Mouse (Mus musculus): Measurements from ENCODE around the gene Prss35. TPM values are rescaled to one million over a fixed set of nuclear protein-coding genes. Genes with fewer than 3 reads are reported as not detected.

The Prss35 gene
- polyA plus RNA-seq (2014; fragmentation: Nextera tagmentation; extraction: Ambion mirVana) = 12.8 and 16.8 TPM in 2 replicates

DNA sequence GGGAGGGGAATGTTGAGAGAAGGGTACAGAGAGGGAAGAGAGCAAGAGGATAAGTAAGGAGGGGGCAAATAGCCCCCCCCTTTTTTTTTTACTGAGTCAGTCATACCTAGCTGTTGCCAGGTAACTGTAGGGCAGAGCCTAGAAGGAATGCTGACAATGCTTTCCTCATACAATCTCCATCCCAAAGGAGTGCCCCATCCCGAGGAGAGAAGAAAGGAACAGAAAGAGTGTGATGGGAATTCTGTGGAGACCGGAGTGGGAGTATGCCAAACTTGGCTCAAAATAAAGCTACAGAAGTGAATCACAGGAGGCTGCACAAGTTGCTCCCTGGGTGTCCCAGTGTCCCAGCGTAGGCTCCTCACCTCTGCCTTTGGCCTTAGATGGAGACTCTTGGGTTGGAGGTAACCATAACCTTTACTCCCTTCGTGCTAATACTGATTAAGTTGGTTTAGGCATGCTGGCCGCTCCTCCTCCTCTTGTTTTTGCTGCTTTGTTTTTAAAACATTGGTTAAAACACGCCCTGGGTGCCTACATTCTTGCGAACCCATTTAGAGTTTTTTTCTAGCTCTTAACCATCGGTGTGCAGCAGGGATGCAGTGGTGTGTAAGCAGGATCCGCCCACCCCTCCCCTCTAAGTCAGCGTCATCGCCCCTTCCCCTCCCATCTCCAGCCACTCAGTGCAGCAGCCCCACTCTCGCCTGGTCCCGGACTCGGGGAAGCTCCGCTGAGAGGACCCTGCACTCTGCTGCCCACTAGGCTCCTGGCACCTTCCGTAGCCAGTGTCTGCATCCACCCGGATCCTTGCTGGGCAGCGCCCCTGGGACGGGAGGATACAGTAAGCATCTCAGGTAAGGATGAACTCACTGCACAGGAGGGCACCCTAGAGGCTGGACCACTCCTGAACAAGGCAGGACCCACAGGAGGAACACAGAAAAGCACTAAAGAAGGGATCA is at the start of gene Prss35:
Gene Prss35, plus strand, starts transcription at position 691 of the 953 bp plus-strand sequence.
- H3K4me3 ChIP-seq (ENCODE audit: low read depth, low read length) = peak within 1 kb of the TSS; percentile 18
- H3K9ac ChIP-seq (ENCODE audit: low read depth, low read length) = 0 out of 2 replicates have a peak within 1 kb of the TSS, but pooled peaks have one; percentile 13
- no peaks in the 10 kb centered on the region for H3K27me3 ChIP-seq (ENCODE audit: control insufficient read depth, insufficient read depth, low read length)
- H3K4me2 ChIP-seq = peak within 1 kb of the TSS; percentile 65
- no peaks in the 10 kb centered on the region for H3K9me3 ChIP-seq (replicated peaks; ENCODE audit: control insufficient read depth, low read length)
- WGBS (ENCODE audit: insufficient replicate concordance) = 5% methylated on average over 19 of the region's 19 CpGs
- no peak within 1 kb of the TSS for H3K27ac ChIP-seq (ENCODE audit: low read depth, low read length)
- H3K4me1 ChIP-seq (ENCODE audit: control insufficient read depth, insufficient read depth, low read length) = no peaks in the 10 kb centered on the region
- no peaks in the 10 kb centered on the region for H3K36me3 ChIP-seq (ENCODE audit: control insufficient read depth, insufficient read depth, low read length)
- ATAC-seq (replicated peaks; ENCODE audit: insufficient number of reproducible peaks, low FRiP score, low TSS enrichment) = peak; percentile 74

DNA sequence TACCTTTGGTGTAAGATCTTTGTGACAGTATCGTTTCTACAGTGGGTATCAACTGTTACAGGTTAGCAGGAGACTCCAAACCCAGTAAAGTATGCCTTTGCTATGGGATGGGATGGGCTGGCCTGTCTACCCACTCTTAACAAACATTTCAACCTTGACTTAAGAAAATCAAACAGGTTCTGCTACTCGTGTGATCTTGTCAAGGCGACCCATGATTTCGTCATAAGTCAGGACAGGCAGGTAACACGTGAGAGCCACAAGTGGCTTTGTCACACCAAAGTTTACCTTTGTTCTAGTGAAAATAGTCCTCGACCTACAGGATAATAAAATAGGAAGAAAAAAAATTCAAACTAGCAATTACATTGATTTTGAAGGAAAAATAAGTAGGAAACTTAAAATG is 49.5 kb upstream of the Prss35 start:
- no peak overlapping the region for H3K27ac ChIP-seq (ENCODE audit: low read depth, low read length)
- H3K4me2 ChIP-seq = no peak overlapping the region
- peaks cover 3% of the 10 kb centered on the region; the same call in 1 of the 2 replicates for H3K4me1 ChIP-seq (ENCODE audit: control insufficient read depth, insufficient read depth, low read length)
- no peaks in the 10 kb centered on the region for H3K36me3 ChIP-seq (ENCODE audit: control insufficient read depth, insufficient read depth, low read length)
- H3K27me3 ChIP-seq (ENCODE audit: control insufficient read depth, insufficient read depth, low read length) = no peaks in the 10 kb centered on the region
- H3K9ac ChIP-seq (ENCODE audit: low read depth, low read length) = no peak overlapping the region
- H3K9me3 ChIP-seq (replicated peaks; ENCODE audit: control insufficient read depth, low read length) = no peaks in the 10 kb centered on the region
- ATAC-seq (replicated peaks; ENCODE audit: insufficient number of reproducible peaks, low FRiP score, low TSS enrichment) = no peak
- 90% methylated on average over 6 of the region's 6 CpGs for WGBS (ENCODE audit: insufficient replicate concordance)
- no peak overlapping the region for H3K4me3 ChIP-seq (ENCODE audit: low read depth, low read length)

DNA sequence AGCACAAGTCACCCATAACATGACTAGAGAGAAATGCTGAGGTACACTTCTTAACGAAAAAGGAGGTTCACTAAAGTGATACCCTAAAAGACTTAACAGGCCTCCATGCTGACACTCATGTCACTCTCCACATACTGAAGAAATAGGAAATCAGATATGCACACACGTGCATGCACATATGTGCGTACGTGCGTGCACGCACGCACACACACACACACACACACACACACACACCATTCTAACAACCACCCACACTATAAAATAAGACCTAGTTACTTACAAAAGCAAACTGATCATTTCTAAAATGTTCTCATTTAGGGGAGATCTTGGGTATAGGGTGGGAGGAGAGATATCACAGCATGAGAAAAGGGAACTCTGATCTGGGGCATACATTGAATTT is 48.8 kb upstream of the Prss35 start:
- Histone ChIP-seq H3K9ac (ENCODE audit: low read depth, low read length) (no peak overlapping the region), H3K27ac (ENCODE audit: low read depth, low read length) (no peak overlapping the region), H3K27me3 (ENCODE audit: control insufficient read depth, insufficient read depth, low read length) (no peaks in the 10 kb centered on the region), H3K36me3 (ENCODE audit: control insufficient read depth, insufficient read depth, low read length) (no peaks in the 10 kb centered on the region), H3K4me2 (peak overlapping the region; percentile 80), H3K9me3 (replicated peaks; ENCODE audit: control insufficient read depth, low read length) (no peaks in the 10 kb centered on the region), H3K4me1 (ENCODE audit: control insufficient read depth, insufficient read depth, low read length) (peaks cover 3% of the 10 kb centered on the region; the same call in 1 of the 2 replicates), H3K4me3 (ENCODE audit: low read depth, low read length) (peak overlapping the region; percentile 82; the same call in 1 of the 2 replicates)
- 90% methylated on average over 7 of the region's 7 CpGs for WGBS (ENCODE audit: insufficient replicate concordance)
- no peak for ATAC-seq (replicated peaks; ENCODE audit: insufficient number of reproducible peaks, low FRiP score, low TSS enrichment)

DNA sequence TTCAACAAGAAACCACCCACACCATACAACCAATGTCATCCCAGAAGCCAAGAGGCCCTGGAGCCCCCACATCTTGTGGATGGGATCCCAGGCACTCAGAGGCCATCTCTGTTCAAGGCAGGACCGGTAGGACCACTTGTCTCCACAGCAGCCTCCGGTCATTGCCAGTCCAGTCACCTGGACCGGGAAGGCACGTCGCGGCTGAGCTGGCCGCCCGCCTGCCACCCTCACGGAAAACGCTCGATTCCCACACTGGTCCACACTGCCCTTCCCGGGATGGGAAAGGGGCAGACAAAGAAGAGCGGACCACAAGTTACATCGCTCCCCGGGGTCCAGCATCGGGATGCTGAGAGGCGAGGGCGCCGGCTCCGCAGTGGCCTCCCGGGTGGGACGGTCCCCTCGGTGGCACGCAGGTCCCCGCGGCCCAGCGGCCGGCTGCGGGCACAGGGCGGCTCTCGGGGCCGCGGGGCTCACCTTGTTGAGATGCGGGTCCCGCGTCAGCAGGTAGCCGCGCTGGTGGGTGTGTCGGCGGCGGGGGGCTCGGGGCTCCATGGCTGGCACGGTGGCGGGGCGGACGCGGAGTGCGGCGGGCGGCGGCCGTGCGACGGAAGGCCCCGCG is 48.1 kb upstream of the Prss35 start:
- Histone ChIP-seq H3K27me3 (ENCODE audit: control insufficient read depth, insufficient read depth, low read length) (no peaks in the 10 kb centered on the region), H3K9ac (ENCODE audit: low read depth, low read length) (peak overlapping the region; percentile 87), H3K4me1 (ENCODE audit: control insufficient read depth, insufficient read depth, low read length) (peaks cover 3% of the 10 kb centered on the region; the same call in 1 of the 2 replicates), H3K36me3 (ENCODE audit: control insufficient read depth, insufficient read depth, low read length) (no peaks in the 10 kb centered on the region), H3K4me2 (peak overlapping the region; percentile 80), H3K4me3 (ENCODE audit: low read depth, low read length) (peak overlapping the region; percentile 82), H3K9me3 (replicated peaks; ENCODE audit: control insufficient read depth, low read length) (no peaks in the 10 kb centered on the region), H3K27ac (ENCODE audit: low read depth, low read length) (peak overlapping the region; percentile 59)
- WGBS (ENCODE audit: insufficient replicate concordance) = 2% methylated on average over 46 of the region's 56 CpGs
- ATAC-seq (replicated peaks; ENCODE audit: insufficient number of reproducible peaks, low FRiP score, low TSS enrichment) = peak; percentile 56

DNA sequence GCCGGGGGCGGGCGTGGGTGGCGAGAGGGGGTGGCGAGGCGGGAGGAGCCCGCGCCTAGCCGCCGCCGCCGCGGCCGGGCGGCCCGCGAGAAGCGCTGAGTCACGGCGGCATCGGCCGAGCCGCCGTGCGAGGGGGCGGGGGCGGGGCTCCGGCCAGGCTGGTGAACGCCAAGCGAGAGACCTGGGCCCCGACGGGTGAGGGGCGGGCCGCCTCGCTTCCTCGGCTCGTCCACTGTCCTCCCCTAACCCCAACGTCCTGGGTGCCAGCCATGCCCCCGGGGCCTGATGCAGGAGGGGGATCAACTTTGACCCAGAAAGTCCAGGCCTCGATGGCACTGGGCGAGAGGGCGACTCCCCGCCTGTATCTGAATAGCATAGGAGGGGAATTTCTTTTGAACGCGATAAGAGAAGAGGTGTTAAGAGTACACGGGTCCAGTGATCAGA is 47.6 kb upstream of the Prss35 start, which contains the start of gene Me1:
Gene Me1, minus strand, starts transcription at position 136 of the 444 bp plus-strand sequence.
- Histone ChIP-seq H3K27me3 (ENCODE audit: control insufficient read depth, insufficient read depth, low read length) (no peaks in the 10 kb centered on the region), H3K4me2 (peak within 1 kb of the TSS; percentile 80), H3K27ac (ENCODE audit: low read depth, low read length) (peak within 1 kb of the TSS; percentile 59), H3K36me3 (ENCODE audit: control insufficient read depth, insufficient read depth, low read length) (no peaks in the 10 kb centered on the region), H3K9ac (ENCODE audit: low read depth, low read length) (peak within 1 kb of the TSS; percentile 87), H3K4me3 (ENCODE audit: low read depth, low read length) (peak within 1 kb of the TSS; percentile 82), H3K4me1 (ENCODE audit: control insufficient read depth, insufficient read depth, low read length) (peaks cover 3% of the 10 kb centered on the region; the same call in 1 of the 2 replicates), H3K9me3 (replicated peaks; ENCODE audit: control insufficient read depth, low read length) (no peaks in the 10 kb centered on the region)
- peak; percentile 91 for ATAC-seq (replicated peaks; ENCODE audit: insufficient number of reproducible peaks, low FRiP score, low TSS enrichment)
- WGBS (ENCODE audit: insufficient replicate concordance) = 1% methylated on average over 31 of the region's 46 CpGs

DNA sequence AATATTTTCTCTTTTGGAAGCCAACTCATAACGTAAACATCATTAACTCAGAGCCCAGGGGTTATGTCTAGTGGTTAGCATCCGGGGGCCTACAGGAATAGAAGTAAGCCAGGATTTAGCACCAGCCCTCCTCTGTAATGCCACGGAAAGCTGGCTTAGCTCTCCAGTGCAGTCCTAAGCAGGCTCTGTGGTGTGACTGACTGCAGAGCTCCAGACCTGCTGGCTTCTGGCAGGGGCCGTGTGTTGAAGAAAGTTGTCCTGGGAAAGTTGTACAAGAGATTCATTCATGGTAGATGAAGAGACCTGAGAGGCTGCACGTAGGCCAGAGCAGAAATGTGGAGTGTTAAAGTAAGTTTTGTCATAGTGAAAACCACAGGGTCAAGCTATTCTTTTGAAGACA is 42.2 kb upstream of the Prss35 start:
- Histone ChIP-seq H3K4me3 (ENCODE audit: low read depth, low read length) (no peak overlapping the region), H3K4me1 (ENCODE audit: control insufficient read depth, insufficient read depth, low read length) (peaks cover 3% of the 10 kb centered on the region; the same call in 1 of the 2 replicates), H3K4me2 (no peak overlapping the region), H3K9me3 (replicated peaks; ENCODE audit: control insufficient read depth, low read length) (no peaks in the 10 kb centered on the region), H3K36me3 (ENCODE audit: control insufficient read depth, insufficient read depth, low read length) (no peaks in the 10 kb centered on the region), H3K27me3 (ENCODE audit: control insufficient read depth, insufficient read depth, low read length) (no peaks in the 10 kb centered on the region), H3K27ac (ENCODE audit: low read depth, low read length) (peak overlapping the region; percentile 74), H3K9ac (ENCODE audit: low read depth, low read length) (no peak overlapping the region)
- ATAC-seq (replicated peaks; ENCODE audit: insufficient number of reproducible peaks, low FRiP score, low TSS enrichment) = peak; percentile 65; the same call in 1 of the 2 replicates
- WGBS (ENCODE audit: insufficient replicate concordance) = 24% methylated on average over 5 of the region's 5 CpGs

DNA sequence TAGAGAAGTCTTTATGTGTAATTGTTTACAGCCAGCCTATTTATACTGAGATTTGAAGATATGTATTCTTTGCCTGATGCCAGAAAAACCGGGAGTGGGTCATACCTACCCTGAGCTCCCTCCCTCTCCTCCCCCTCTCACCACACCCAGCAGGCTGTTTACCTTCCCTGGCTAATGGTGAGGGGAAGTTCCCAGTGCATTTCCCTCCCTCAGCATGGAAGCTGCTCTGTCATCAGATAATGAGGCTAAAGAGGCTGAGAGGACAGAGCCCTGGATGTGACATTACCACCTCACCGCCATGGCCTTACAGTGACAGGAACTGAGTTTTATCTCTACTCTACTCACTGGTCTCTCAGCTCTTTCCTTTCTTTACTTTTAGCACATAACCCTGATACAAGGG is 41.6 kb upstream of the Prss35 start:
- Histone ChIP-seq H3K4me3 (ENCODE audit: low read depth, low read length) (no peak overlapping the region), H3K4me2 (no peak overlapping the region), H3K27ac (ENCODE audit: low read depth, low read length) (peak overlapping the region; percentile 70), H3K9ac (ENCODE audit: low read depth, low read length) (0 out of 2 replicates have a peak overlapping the region, but pooled peaks have one; percentile 22), H3K4me1 (ENCODE audit: control insufficient read depth, insufficient read depth, low read length) (peaks cover 3% of the 10 kb centered on the region; the same call in 1 of the 2 replicates), H3K36me3 (ENCODE audit: control insufficient read depth, insufficient read depth, low read length) (no peaks in the 10 kb centered on the region), H3K27me3 (ENCODE audit: control insufficient read depth, insufficient read depth, low read length) (no peaks in the 10 kb centered on the region), H3K9me3 (replicated peaks; ENCODE audit: control insufficient read depth, low read length) (no peaks in the 10 kb centered on the region)
- ATAC-seq (replicated peaks; ENCODE audit: insufficient number of reproducible peaks, low FRiP score, low TSS enrichment) = 0 out of 2 replicates have a peak, but pooled peaks have one; percentile 39
- 0% methylated on average over 2 of the region's 2 CpGs for WGBS (ENCODE audit: insufficient replicate concordance)

DNA sequence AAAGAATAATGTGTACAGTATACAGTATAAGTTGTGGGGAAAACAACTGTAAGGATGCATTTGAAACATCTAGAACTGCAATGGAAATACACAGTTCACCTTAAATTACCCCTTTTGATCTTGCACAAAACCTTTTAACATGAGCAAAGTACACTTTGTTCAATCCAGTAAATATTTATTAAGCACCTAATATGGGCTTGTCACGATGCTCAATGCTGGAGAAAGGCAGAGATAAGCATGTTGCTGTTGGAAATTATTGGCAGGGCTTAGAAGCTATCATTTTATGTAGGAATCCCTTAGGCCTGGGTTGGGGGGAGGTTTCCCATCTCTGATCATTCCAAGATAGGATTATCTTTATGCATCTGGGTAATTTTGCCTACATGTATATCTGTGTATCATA is 36.0 kb upstream of the Prss35 start:
- no peaks in the 10 kb centered on the region for H3K27me3 ChIP-seq (ENCODE audit: control insufficient read depth, insufficient read depth, low read length)
- no peak for ATAC-seq (replicated peaks; ENCODE audit: insufficient number of reproducible peaks, low FRiP score, low TSS enrichment)
- H3K9ac ChIP-seq (ENCODE audit: low read depth, low read length) = no peak overlapping the region
- no peaks in the 10 kb centered on the region for H3K36me3 ChIP-seq (ENCODE audit: control insufficient read depth, insufficient read depth, low read length)
- no peak overlapping the region for H3K4me3 ChIP-seq (ENCODE audit: low read depth, low read length)
- H3K27ac ChIP-seq (ENCODE audit: low read depth, low read length) = no peak overlapping the region
- WGBS (ENCODE audit: insufficient replicate concordance) = 65% methylated on average over 1 of the region's 1 CpGs
- H3K9me3 ChIP-seq (replicated peaks; ENCODE audit: control insufficient read depth, low read length) = no peaks in the 10 kb centered on the region
- H3K4me1 ChIP-seq (ENCODE audit: control insufficient read depth, insufficient read depth, low read length) = peaks cover 3% of the 10 kb centered on the region; the same call in 1 of the 2 replicates
- H3K4me2 ChIP-seq = no peak overlapping the region

Measured in heart, embryonic 11.5 days (tissue).